Mouse (Mus musculus): ENCODE results near the gene Polr3b. TPM values are rescaled to one million over a fixed set of nuclear protein-coding genes. Genes with fewer than 3 reads are reported as not detected.
A peak's percentile ranks its signal among the peaks of the same experiment; 100 is the strongest.

Polr3b gene
- 18.2 and 19.5 TPM in 2 replicates for polyA plus RNA-seq (2014; fragmentation: Nextera tagmentation; extraction: Ambion mirVana)

GRCm38 (mm10) chr10:84621826-84622790 is at the start of gene Polr3b:
Gene Polr3b, plus strand, starts transcription at chr10:84622292.
- DNase-seq (ENCODE audit: low spot score), result peak; percentile 91
- Histone ChIP-seq H3K9me3 (ENCODE audit: control insufficient read depth, low read length) (no peaks in the 10 kb centered on the region), H3K27ac (ENCODE audit: low read depth, low read length) (peak within 1 kb of the TSS; percentile 90), H3K4me3 (ENCODE audit: low read depth, low read length) (peak within 1 kb of the TSS; percentile 71), H3K4me2 (replicated peaks; ENCODE audit: low read depth, low read length) (peak within 1 kb of the TSS; percentile 84), H3K9ac (ENCODE audit: low read depth, low read length) (peak within 1 kb of the TSS; percentile 72), H3K36me3 (ENCODE audit: control insufficient read depth, insufficient read depth, low read length) (no peaks in the 10 kb centered on the region), H3K4me1 (replicated peaks; ENCODE audit: control insufficient read depth, insufficient read depth, low read length) (no peaks in the 10 kb centered on the region), H3K27me3 (ENCODE audit: control insufficient read depth, insufficient read depth, low read length) (no peaks in the 10 kb centered on the region)
- ATAC-seq (ENCODE audit: low FRiP score), result peak; percentile 97
- WGBS, result 7% methylated on average over 53 of the region's 53 CpGs

DNA sequence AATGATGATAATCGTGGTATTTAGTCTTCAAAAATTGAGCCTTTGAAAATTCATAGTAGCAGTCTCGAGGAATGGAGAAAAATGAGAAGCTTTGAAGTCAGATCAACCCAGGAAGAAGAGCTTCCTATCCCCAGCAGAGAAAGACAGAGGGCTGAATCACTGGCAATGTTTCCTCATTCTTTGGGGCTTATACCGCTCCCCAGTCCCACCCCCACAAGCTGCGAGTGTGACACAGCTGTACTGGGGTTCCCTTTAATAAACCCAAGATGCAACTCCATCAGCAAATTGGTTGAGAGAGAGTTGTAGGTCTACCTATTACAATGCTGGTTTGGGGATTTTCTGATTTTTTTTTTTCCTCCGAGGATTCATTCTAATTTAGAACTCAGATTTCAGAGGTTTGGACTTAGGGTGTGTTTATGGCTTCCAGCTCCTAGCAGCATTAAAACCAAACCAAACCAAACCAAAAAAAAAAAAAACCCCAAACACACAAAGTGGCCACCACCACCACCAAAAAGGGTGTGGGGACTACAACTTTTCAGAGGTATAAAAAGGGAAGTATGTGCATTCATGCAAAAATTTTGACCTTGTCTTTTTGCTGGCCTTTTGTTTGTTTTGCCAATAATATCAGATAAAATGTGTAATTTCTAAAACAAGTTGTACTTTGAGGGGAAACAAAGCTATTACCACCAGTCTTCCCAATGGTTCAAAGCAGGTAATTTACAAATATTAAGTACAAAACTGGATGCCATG is 48.2 kb upstream of the Polr3b start:
- no peak overlapping the region for H3K9ac ChIP-seq (ENCODE audit: low read depth, low read length)
- DNase-seq (ENCODE audit: low spot score) (no peak), ATAC-seq (ENCODE audit: low FRiP score) (no peak)
- H3K27me3 ChIP-seq (ENCODE audit: control insufficient read depth, insufficient read depth, low read length), result no peaks in the 10 kb centered on the region; the same call in 1 of the 2 replicates
- H3K27ac ChIP-seq (ENCODE audit: low read depth, low read length), result no peak overlapping the region
- 74% methylated on average over 5 of the region's 5 CpGs for WGBS
- H3K9me3 ChIP-seq (ENCODE audit: control insufficient read depth, low read length), result no peaks in the 10 kb centered on the region
- H3K36me3 ChIP-seq (ENCODE audit: control insufficient read depth, insufficient read depth, low read length), result no peaks in the 10 kb centered on the region
- H3K4me1 ChIP-seq (replicated peaks; ENCODE audit: control insufficient read depth, insufficient read depth, low read length), result no peaks in the 10 kb centered on the region
- no peak overlapping the region for H3K4me2 ChIP-seq (replicated peaks; ENCODE audit: low read depth, low read length)
- H3K4me3 ChIP-seq (ENCODE audit: low read depth, low read length), result no peak overlapping the region

- no peaks in the 10 kb centered on the region for H3K4me1 ChIP-seq (replicated peaks; ENCODE audit: control insufficient read depth, insufficient read depth, low read length)
- ATAC-seq (ENCODE audit: low FRiP score) (peak; percentile 85), DNase-seq (ENCODE audit: low spot score) (no peak)
- 1% methylated on average over 14 of the region's 14 CpGs for WGBS
- H3K4me3 ChIP-seq (ENCODE audit: low read depth, low read length), result peak overlapping the region; percentile 58
- H3K9me3 ChIP-seq (ENCODE audit: control insufficient read depth, low read length), result no peaks in the 10 kb centered on the region
- no peaks in the 10 kb centered on the region; the same call in 1 of the 2 replicates for H3K27me3 ChIP-seq (ENCODE audit: control insufficient read depth, insufficient read depth, low read length)
- H3K36me3 ChIP-seq (ENCODE audit: control insufficient read depth, insufficient read depth, low read length), result no peaks in the 10 kb centered on the region
- no peak overlapping the region for H3K9ac ChIP-seq (ENCODE audit: low read depth, low read length)
- peak overlapping the region; percentile 78 for H3K4me2 ChIP-seq (replicated peaks; ENCODE audit: low read depth, low read length)
- no peak overlapping the region for H3K27ac ChIP-seq (ENCODE audit: low read depth, low read length)
These were observed 46.1 kb upstream of the Polr3b start for GRCm38 (mm10) chr10:84576029-84576394.

GRCm38 (mm10) chr10:84576395-84577070 is 45.6 kb upstream of the Polr3b start, which contains the start of gene Tcp11l2:
Gene Tcp11l2, plus strand, starts transcription at chr10:84576626.
- H3K4me1 ChIP-seq (replicated peaks; ENCODE audit: control insufficient read depth, insufficient read depth, low read length), result no peaks in the 10 kb centered on the region
- under 1% methylated on average over 43 of the region's 46 CpGs for WGBS
- no peaks in the 10 kb centered on the region for H3K36me3 ChIP-seq (ENCODE audit: control insufficient read depth, insufficient read depth, low read length)
- peak within 1 kb of the TSS; percentile 78 for H3K4me2 ChIP-seq (replicated peaks; ENCODE audit: low read depth, low read length)
- peak within 1 kb of the TSS; percentile 42; the same call in 1 of the 2 replicates for H3K27ac ChIP-seq (ENCODE audit: low read depth, low read length)
- H3K9me3 ChIP-seq (ENCODE audit: control insufficient read depth, low read length), result no peaks in the 10 kb centered on the region
- DNase-seq (ENCODE audit: low spot score), result peak; percentile 94
- peak within 1 kb of the TSS; percentile 65 for H3K9ac ChIP-seq (ENCODE audit: low read depth, low read length)
- H3K27me3 ChIP-seq (ENCODE audit: control insufficient read depth, insufficient read depth, low read length), result no peaks in the 10 kb centered on the region; the same call in 1 of the 2 replicates
- peak; percentile 99 for ATAC-seq (ENCODE audit: low FRiP score)
- peak within 1 kb of the TSS; percentile 58 for H3K4me3 ChIP-seq (ENCODE audit: low read depth, low read length)

GRCm38 (mm10) chr10:84577071-84577727 is 44.9 kb upstream of the Polr3b start:
- no peak overlapping the region for H3K27ac ChIP-seq (ENCODE audit: low read depth, low read length)
- no peaks in the 10 kb centered on the region for H3K36me3 ChIP-seq (ENCODE audit: control insufficient read depth, insufficient read depth, low read length)
- ATAC-seq (ENCODE audit: low FRiP score), result peak; percentile 47
- H3K9ac ChIP-seq (ENCODE audit: low read depth, low read length), result peak overlapping the region; percentile 65
- H3K27me3 ChIP-seq (ENCODE audit: control insufficient read depth, insufficient read depth, low read length), result no peaks in the 10 kb centered on the region; the same call in 1 of the 2 replicates
- no peaks in the 10 kb centered on the region for H3K9me3 ChIP-seq (ENCODE audit: control insufficient read depth, low read length)
- no peaks in the 10 kb centered on the region for H3K4me1 ChIP-seq (replicated peaks; ENCODE audit: control insufficient read depth, insufficient read depth, low read length)
- peak overlapping the region; percentile 58 for H3K4me3 ChIP-seq (ENCODE audit: low read depth, low read length)
- WGBS, result 6% methylated on average over 38 of the region's 38 CpGs
- peak; percentile 65 for DNase-seq (ENCODE audit: low spot score)
- peak overlapping the region; percentile 78 for H3K4me2 ChIP-seq (replicated peaks; ENCODE audit: low read depth, low read length)

DNA sequence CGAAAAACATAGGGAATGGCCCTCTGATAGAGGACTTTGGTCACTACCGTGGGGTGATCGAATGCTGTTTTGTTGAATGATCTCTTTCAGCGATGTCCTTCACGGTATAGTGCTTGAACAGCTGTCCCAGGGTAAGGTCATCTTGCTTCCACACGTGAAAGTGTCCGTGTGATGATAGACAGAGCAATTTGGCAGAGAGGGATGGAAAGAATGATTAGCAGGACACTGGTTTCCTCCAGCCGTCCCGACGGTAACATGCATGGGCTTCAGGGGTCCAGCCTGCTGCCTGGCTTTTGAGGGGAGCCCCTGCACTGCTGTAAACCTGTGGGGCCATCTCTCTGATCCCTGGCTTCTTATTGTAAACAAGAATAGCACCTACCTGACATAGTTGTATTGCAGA is 43.4 kb upstream of the Polr3b start:
- ATAC-seq (ENCODE audit: low FRiP score) (no peak), DNase-seq (ENCODE audit: low spot score) (no peak)
- H3K4me3 ChIP-seq (ENCODE audit: low read depth, low read length), result no peak overlapping the region
- H3K9ac ChIP-seq (ENCODE audit: low read depth, low read length), result no peak overlapping the region
- 85% methylated on average over 10 of the region's 10 CpGs for WGBS
- no peak overlapping the region for H3K4me2 ChIP-seq (replicated peaks; ENCODE audit: low read depth, low read length)
- H3K36me3 ChIP-seq (ENCODE audit: control insufficient read depth, insufficient read depth, low read length), result no peaks in the 10 kb centered on the region
- no peaks in the 10 kb centered on the region for H3K9me3 ChIP-seq (ENCODE audit: control insufficient read depth, low read length)
- H3K4me1 ChIP-seq (replicated peaks; ENCODE audit: control insufficient read depth, insufficient read depth, low read length), result no peaks in the 10 kb centered on the region
- no peak overlapping the region for H3K27ac ChIP-seq (ENCODE audit: low read depth, low read length)
- H3K27me3 ChIP-seq (ENCODE audit: control insufficient read depth, insufficient read depth, low read length), result no peaks in the 10 kb centered on the region; the same call in 1 of the 2 replicates

DNA sequence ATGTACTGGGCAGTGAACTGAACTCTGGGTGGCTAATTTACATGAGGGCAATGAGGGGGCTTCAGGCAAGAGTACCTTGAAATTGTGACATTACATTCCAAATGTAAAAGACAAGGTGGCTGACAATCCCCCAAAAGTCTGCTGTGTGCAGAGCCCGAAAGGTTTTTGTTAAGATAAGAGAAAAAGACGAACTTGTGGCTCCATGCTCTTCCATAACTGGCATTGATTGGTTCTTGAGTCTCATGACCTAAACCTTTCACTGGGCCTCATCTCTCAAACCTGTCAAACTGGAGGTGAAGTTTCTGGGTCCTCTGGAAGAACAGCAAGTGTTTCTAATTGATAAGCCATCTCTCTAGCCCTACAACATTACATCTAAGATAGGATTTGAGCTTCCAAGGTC is 42.6 kb upstream of the Polr3b start:
- no peak for DNase-seq (ENCODE audit: low spot score)
- Histone ChIP-seq H3K4me1 (replicated peaks; ENCODE audit: control insufficient read depth, insufficient read depth, low read length) (no peaks in the 10 kb centered on the region), H3K9ac (ENCODE audit: low read depth, low read length) (no peak overlapping the region), H3K9me3 (ENCODE audit: control insufficient read depth, low read length) (no peaks in the 10 kb centered on the region), H3K27me3 (ENCODE audit: control insufficient read depth, insufficient read depth, low read length) (no peaks in the 10 kb centered on the region; the same call in 1 of the 2 replicates), H3K4me3 (ENCODE audit: low read depth, low read length) (no peak overlapping the region), H3K27ac (ENCODE audit: low read depth, low read length) (no peak overlapping the region), H3K4me2 (replicated peaks; ENCODE audit: low read depth, low read length) (no peak overlapping the region), H3K36me3 (ENCODE audit: control insufficient read depth, insufficient read depth, low read length) (no peaks in the 10 kb centered on the region)
- 67% methylated on average over 2 of the region's 2 CpGs for WGBS
- ATAC-seq (ENCODE audit: low FRiP score), result no peak

- no peaks in the 10 kb centered on the region for H3K36me3 ChIP-seq (ENCODE audit: control insufficient read depth, insufficient read depth, low read length)
- no peaks in the 10 kb centered on the region; the same call in 1 of the 2 replicates for H3K27me3 ChIP-seq (ENCODE audit: control insufficient read depth, insufficient read depth, low read length)
- ATAC-seq (ENCODE audit: low FRiP score) (no peak), DNase-seq (ENCODE audit: low spot score) (no peak)
- no peak overlapping the region for H3K4me3 ChIP-seq (ENCODE audit: low read depth, low read length)
- H3K9ac ChIP-seq (ENCODE audit: low read depth, low read length), result no peak overlapping the region
- no peak overlapping the region for H3K27ac ChIP-seq (ENCODE audit: low read depth, low read length)
- no peaks in the 10 kb centered on the region for H3K9me3 ChIP-seq (ENCODE audit: control insufficient read depth, low read length)
- no peak overlapping the region for H3K4me2 ChIP-seq (replicated peaks; ENCODE audit: low read depth, low read length)
- no peaks in the 10 kb centered on the region for H3K4me1 ChIP-seq (replicated peaks; ENCODE audit: control insufficient read depth, insufficient read depth, low read length)
- 75% methylated on average over 8 of the region's 8 CpGs for WGBS
These were observed 40.9 kb upstream of the Polr3b start for GRCm38 (mm10) chr10:84581191-84581590.
